Mouse (Mus musculus): ENCODE measurements around the gene Aff4. TPM values are rescaled to one million over a fixed set of nuclear protein-coding genes. Genes with fewer than 3 reads are reported as not detected.
"Not testable (repeated sequence)": the region's sequence is repeated elsewhere in the genome, so short reads cannot be mapped to it uniquely, and the experiment has no call there.

Aff4 gene
- 10 to 100 TPM; 77.9 to 80.8 TPM for total RNA-seq (2021)
- long read RNA-seq, experiment 1, full-length matches to known transcripts, result 2 of 12 reads
- long read RNA-seq, experiment 1, partial matches to known transcripts, result 0 of 12 reads
- long read RNA-seq, experiment 1, other reads (novel, unspliced or antisense), result 10 of 12 reads
- long read RNA-seq, experiment 2, full-length matches to known transcripts, result 1 of 7 reads
- long read RNA-seq, experiment 2, partial matches to known transcripts, result 1 of 7 reads
- long read RNA-seq, experiment 2, other reads (novel, unspliced or antisense), result 5 of 7 reads

DNA sequence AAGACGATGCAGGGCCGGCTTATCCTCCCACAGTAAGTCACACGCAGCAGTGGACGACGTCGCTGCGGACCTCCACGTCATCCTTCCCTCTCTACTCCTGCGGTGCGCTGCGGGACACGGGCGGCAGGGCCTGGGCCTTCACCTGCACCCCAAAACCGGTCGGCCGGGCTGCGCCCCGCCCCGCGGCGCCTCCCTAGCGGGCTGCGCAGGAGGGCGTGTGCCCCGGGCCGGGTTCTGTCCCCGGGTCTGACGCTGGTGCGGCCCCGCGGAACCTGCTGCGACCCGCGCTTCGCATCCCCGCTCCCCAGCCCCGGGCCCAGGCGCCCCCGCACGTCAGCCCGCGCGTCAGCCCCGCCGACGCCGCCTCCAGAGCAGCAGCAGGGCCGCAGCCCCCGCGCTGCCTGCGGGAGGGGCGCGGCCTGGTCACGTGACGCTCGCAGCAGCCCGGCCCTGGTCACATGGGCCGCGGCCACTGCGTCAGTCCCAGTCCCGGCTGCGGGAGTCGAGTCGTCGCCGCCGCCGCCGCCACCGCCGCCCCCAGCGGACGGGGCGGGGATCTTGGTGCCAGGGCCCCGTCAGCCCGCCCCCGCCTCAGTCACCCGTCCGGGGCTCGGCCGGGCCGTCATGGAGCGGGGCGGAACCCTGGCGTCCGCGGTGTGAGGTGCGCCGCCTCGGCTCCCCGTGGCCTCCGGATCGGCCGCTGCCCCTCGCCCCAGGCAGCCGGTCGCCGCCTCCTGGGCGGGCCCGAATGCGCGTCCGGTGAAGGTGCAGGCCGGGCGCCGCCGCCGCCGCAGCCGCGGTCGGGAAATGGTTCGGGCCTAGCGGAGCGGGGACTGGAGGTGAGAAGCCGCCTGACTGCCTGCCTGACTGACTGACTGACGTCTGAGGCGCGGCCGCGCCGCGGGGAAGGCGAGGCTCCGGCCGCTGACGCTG is at the start of gene Aff4:
Gene Aff4 (plus strand): TSS at position 543 of the 933 bp plus-strand sequence.
- intact Hi-C loops (cut with DNase I), result loop anchor here (5.0 kb wide), 1 partner anchor 53 kb away; no protein-coding TSS in a partner anchor
- peak; percentile 79 to 83 for DNase-seq

DNA sequence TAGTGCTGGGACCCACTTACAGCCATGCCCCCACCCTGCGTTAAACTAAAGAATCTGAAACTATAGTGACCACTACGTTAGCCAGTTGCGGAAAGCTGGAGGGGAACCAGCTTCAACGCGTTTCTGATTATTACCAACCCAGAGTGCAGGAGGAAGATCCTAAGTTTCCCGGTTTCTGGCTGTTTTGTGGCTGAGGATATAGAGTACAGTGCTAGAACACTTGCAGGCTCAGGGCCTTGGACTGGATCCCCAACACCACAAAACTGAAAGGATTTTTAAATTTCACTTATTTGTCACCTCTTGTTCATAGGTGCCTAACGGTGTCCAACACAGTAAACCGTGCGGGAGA is 49.5 kb upstream of the Aff4 start:
- DNase-seq, result no peak
- intact Hi-C loops (cut with DNase I), result no loop called here

DNA sequence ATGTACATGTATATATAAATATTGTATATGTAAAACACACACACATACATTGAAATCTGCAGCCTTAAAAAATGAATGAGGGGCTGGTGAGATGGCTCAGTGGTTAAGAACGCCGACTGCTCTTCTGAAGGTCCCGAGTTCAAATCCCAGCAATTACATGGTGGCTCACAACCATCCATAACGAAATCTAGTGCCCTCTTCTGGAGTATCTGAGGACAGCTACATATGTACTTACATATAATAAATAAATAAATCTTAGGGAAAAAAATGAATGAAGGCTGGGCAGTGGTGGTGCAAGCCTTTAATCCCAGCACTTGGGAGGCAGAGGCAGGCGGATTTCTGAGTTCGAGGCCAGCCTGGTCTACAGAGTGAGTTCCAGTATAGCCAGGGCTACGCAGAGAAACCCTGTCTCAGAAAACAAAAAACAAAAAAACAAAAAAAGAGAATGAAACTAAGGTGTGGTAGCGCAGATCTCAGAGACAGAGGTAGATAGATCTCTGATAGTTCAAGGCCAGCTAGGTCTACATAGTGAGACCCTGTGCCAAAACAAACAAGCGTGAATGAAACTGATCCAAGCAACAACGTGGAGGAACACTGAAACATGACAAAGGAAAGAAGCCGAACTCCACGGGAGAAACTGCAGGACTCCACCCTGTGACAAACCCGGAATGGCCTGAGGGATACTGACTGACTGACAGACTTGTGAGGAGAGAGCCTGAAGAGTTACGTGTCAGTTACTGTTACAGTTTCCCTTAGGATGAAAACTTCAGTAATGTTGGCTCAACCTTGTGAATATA is 46.4 kb upstream of the Aff4 start:
- intact Hi-C loops (cut with DNase I), result no loop called here
- no peak for DNase-seq

DNA sequence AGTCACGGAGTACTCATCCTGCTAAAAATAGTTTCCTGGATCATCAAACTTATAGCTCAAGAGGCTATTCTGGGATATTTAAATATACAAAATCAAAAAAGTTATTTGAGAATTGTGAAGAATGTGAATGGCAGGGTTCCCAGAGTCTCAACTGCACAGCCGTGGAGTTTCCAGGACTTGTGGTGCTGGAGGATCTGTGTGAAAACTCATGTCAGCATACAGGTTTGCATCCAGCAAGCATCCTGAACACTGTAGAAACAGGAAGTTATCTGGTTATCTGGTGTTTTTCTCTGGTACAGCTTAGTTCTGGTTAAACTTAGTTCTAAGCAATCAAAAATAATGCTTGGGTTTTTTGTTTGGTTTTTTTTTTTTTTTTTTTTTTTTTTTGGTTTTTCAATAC is 43.7 kb upstream of the Aff4 start:
- intact Hi-C loops (cut with DNase I), result no loop called here
- DNase-seq, result no peak

DNA sequence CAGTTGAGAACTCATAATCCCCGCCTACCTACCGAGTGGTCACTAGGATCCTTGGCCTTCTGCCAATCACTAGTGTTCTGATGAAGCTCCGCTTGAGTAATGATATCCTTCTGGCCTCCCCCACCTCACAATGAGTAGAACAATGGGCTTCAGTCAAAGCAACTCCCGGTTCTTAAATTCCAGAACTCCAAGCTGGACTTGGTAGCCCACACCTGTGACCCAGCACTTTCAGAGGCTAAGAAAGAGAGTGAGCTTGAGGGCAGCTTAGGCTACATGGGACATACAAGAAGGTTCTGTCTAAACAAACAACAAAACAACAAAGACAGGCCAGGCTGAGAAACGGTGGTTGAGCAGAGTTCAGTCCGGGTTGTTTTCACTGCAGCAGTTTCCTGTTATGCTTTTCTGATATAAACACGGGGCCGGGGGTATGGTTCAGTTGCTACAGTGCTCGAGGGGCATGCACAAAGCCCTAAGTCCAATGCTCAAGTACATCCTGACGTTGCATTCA is 43.0 kb upstream of the Aff4 start:
- intact Hi-C loops (cut with DNase I), result no loop called here
- DNase-seq, result peak in 1 of 2 experiments; percentile 14

DNA sequence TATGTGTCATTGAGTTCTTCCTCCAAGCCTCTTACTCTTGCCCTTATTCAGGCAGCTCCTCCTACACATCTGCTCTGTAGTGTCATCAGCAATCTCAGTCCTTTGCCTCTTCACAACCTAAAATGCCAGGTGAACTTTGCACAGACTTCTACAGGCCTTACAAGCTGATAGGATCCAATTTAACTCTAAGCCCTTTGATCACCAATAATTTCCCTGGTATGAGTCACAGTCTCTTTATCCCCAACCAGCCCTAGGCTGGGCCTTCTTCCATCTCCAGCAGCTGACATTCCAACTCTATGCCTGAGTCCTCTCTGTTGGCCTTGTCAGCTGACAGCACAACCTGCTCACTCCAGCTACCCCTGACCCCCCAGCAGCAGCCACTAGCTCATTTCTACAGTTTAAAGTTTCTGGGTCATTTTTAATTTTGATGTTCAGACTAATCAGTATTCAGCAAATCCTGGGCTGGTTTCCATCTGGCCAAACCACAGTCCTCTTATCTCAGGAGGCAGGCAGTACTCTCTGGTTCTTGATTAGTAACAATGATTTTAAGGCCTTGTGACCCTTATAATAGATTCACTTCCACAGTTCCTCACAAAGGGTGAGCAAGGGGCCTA is 42.3 kb upstream of the Aff4 start:
- peak; percentile 41 to 45 for DNase-seq
- intact Hi-C loops (cut with DNase I), result no loop called here

DNA sequence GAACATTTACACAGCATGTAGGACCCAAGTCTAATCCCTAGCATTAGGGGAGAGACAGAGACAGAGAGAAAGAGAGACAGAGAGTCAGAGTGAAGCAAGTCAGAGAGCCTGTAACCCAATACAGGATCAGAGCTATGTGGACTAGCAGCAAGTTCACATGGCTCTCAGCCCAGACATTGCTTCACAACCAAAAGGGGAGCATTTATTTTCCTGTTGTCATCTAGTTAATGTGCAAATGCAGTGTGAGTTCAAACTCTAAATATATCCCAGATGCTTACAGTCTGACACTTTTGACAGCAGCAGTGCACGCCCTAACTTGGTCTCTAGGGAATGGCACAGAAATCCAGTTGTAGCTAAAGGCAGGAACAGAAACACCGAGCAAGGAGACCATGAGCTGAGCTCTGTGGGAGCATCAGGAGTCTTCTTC is 41.7 kb upstream of the Aff4 start:
- intact Hi-C loops (cut with DNase I), result no loop called here

DNA sequence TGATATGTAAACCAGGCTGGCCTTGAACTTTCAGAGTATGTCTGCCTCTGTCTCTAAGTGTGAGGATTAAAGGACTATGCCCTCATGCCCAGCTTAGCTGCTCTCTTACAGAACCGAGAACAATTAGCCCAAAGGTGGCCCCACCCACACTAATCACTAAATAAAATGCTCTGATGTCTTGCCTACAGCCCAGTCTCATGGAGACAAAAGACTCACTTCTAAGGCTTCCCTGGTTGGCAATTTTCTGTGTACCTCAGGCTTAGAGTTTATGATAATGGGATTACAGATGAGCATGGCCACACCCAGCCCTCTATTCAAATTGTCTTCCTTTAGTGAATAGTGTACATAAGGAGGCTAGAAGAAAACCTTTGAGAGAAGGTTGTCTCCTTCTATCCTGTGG is 39.2 kb upstream of the Aff4 start:
- DNase-seq, result no peak
- intact Hi-C loops (cut with DNase I), result no loop called here

More for the DNA sequence above, 41.7 kb upstream of the Aff4 start:
- DNase-seq, result peak; percentile 33 to 78

DNA sequence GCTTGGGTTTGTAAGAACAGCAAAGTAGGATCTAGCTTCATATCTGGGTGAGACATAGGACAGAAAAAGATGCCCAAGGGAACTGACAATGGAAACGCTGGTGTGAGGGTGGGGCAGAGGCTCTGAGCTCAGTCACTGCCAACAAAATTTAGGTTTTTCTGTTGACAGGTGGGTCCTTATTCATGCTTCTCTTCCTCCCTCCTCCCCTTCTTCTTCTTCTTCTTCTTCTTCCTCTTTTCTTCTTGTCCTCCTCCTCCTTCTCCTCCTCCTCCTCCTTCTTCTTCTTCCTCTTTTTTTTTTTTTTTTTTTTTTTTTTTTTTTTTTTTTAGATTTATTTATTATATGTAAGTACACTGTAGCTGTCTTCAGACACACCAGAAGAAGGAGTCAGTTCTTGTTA is 37.8 kb upstream of the Aff4 start:
- DNase-seq; intact Hi-C loops (cut with DNase I): not testable (repeated sequence)

DNA sequence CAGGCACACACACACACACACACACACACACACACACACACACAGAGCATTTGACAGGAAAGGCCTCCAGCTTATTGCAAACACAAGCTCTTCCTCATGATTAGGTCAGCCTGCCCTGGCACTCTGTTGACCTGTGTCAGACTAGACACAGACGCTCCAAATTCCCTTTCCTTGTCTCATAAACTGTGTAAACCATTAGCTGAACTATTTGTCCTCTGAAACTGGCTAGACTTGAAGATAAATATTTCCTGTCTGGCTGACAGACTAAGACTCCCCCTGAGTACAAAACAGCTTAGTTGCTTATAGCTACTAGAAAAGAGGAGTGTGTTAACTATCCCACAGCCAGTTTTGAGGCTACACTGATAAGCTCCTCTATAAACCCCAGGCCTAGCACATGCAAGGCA is 35.9 kb upstream of the Aff4 start:
- peak in 1 of 2 experiments; percentile 11 for DNase-seq
- intact Hi-C loops (cut with DNase I), result no loop called here

DNA sequence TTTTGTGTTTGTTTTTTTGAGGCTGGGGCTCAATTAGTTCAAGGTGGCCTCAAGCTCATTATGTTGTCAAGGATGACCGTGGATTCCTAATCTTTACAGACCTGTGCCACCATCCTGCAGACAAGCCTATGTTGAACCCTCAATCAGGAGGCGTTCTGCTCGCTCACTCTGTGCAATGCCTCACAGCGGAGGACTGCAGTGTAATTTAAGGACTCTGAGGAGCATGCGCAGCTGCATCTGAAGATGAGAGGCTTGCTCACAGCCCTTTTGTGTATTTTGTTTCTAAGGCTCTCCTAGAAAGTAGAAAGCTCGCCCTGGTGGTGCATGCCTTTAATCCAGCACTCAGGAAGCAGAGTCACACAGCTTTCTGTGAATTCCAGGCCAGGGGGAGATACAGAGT is 33.6 kb upstream of the Aff4 start:
- intact Hi-C loops (cut with DNase I), result no loop called here

DNA sequence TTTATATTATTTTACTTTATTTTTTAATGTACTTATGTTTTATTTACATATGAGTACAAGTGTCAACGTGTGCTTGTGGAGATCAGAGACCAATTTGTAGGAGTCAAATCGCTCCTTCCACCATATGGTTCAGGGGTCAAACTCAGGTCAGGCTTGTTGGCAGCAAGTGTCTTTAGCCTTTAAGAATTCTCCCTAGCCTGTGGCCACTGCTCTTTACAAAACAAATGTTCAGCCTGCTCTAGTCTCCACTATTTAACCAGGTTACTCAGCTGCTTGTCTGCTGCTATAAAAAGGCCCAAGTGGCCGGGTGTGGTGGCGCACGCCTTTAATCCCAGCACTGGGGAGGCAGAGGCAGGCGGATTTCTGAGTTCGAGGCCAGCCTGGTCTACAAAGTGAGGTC is 32.6 kb upstream of the Aff4 start:
- no peak for DNase-seq
- intact Hi-C loops (cut with DNase I), result no loop called here

More for the DNA sequence above, 33.6 kb upstream of the Aff4 start:
- DNase-seq, result no peak

DNA sequence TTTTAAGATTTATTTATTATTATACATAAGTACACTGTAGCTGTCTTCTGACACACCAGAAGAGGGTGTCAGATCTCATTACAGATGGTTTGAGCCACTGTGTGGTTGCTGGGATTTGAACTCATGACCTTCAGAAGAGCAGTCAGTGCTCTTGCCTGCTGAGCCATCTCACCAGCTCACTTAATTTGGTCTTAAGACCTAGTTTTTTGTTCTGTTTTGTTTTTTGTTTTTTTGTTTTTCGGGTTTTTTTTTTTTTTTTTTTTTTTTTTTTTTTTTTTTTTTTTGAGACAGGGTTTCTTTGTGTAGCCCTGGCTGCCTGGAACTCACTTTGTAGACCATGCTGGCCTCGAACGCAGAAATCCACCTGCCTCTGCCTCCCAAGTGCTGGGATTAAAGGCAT is 32.1 kb upstream of the Aff4 start:
- intact Hi-C loops (cut with DNase I), result not testable (repeated sequence)

DNA sequence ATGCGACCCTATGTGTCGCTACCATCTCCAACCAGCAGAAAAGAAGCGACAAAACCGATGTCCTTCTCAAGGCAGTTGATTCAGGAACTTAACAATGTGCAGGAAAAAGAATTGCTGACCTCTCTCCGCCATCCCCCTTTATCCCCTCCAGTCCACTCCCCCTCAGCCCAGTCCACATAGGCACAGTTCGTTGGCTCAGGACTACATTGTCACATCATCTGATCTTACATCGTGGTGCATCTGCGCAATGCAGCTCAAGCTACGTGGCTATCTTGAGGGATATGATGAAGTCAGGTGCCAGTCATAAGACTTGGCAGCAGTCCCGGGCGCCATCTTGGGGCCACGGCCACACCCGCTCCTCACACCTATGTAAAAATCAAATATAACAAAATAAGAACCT is 30.8 kb upstream of the Aff4 start:
- intact Hi-C loops (cut with DNase I); DNase-seq: not testable (repeated sequence)

More for the DNA sequence above, 32.1 kb upstream of the Aff4 start:
- not testable (repeated sequence) for DNase-seq

DNA sequence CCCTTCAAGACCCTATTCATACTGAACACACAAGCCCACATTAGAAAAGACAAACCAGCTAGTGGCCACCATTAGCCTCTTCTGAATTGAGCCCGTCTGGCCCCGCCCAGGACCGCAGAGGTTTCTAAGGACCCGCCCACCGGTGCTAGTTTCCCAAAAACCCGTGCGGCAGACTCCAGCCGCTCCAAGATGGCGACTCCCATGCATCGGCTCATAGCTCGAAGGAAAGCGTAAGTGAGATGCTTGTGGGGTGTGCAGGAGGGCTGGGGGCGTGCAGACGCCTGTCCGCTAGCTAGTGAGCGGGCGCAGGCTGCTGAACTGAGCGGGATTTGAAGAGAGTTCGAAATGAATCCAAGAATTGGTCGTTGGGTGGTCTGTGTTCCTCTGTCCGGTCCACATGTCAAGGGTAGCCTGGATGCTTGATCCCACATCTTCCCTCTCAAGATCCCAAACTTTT is 26.1 kb upstream of the Aff4 start, which contains the start of gene Zcchc10:
Gene Zcchc10 (plus strand): TSS at position 168 of the 457 bp plus-strand sequence.
- intact Hi-C loops (cut with DNase I), result no loop called here
- peak; percentile 81 to 82 for DNase-seq

DNA sequence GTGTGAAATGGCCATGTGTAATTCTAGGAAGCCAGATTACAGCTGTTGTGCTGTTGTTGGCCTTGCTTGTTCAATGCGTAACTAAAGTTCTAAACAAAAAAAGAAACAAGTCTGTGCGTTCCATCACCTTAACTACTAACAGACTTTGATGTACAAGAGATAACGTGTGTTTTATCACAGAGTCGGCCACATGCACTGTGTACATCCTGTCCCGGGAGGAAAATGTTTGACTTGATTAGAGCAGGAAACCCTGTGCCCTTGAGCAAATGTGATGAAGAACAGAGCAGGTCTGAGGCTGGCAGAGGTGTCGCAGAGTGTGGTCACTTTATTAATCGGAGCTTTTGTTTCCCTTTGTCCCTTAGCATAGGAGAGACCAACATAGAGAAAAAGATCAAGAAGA is 20.3 kb upstream of the Aff4 start:
- intact Hi-C loops (cut with DNase I), result no loop called here
- no peak for DNase-seq

DNA sequence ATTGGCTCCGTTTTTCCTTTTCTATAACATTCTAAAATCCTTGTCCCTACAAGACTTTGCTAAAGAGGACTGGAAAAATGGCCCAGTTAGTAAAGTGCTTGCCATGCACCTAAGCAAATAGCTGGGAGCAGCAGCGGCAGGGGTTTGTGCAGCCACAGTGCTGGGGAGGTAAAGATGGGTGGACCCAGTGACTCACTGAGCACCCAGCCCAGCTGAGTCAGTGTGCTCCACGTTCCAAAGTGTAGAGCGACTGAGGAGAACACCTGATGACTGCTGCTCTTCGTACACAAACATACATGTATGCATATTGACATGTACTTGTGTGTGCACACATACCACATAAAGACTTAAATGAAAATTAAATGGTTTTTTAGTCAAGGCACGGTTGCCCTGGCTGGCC is 19.5 kb upstream of the Aff4 start:
- DNase-seq, result no peak
- intact Hi-C loops (cut with DNase I), result no loop called here

DNA sequence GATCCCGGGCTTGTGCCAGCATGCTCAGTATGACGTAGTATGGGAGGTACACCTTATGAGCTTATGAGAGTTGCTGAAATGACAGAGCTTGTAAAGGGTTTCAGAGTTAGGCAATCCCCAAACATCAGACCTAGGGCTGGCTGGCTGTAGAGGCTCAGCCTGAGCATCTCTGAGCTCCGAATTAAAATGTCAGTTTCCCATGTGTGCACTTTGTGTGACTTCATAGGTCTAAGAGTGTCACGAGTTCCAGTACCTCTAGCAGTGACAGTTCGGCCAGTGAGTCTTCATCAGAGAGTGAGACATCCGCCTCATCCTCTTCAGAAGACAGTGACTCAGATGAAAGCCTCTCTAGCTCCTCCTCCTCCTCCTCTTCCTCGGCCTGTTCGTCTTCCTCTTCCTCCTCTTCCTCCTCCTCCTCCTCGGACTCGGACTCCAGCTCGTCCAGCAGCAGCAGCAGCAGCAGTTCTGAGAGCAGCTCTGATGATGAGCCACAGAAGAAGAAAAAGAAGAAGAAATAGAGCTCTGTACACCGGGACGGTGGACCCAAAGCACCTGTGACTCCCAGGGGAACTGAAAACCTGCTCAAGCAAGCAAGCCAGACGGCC is 18.5 kb upstream of the Aff4 start:
- DNase-seq, result no peak

DNA sequence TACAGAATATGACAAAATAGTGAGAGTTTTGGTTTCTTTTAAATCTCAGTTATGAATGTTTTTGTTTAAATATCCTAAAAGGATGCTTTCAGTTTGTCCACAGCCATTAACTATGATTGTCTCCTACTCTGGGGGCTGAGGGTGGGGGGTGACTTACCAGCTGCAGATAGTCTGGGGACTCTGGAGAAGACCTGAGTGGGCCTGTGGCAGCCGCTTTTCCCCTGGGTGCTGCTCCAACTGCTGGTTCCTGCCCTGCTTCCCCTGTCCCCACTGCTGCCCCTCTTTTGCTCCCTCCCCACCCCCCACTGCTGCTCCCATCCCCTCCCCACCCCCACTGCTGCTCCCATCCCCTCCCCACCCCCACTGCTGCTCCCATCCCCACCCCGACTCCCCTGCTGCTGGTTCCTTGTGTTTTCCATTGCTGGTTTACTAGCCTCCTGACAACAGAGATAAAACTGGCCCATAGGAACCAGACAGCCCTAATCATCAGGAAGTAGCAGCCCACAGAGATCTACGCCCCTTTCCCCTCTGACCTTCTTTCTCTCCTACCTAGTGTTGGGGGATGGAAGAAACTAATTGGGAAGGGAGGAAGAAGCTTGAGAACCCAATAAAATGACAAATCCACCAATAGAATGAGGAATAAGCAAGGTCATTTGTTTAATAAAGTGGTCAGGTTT is 15.0 kb upstream of the Aff4 start:
- intact Hi-C loops (cut with DNase I), result no loop called here

More for the DNA sequence above, 18.5 kb upstream of the Aff4 start:
- intact Hi-C loops (cut with DNase I), result no loop called here

More for the DNA sequence above, 15.0 kb upstream of the Aff4 start:
- DNase-seq, result no peak
